Mouse (Mus musculus): Measurements from ENCODE around the gene Scaf1. TPM values are rescaled to one million over a fixed set of nuclear protein-coding genes. Genes with fewer than 3 reads are reported as not detected.
A peak's percentile ranks its signal among the peaks of the same experiment; 100 is the strongest.

Scaf1 gene
- polyA plus RNA-seq, 1 experiment: 72.1 TPM

GRCm38 (mm10) chr7:44966638-44967037 lies 49.5 kb downstream of the Scaf1 start:
- peaks cover 1% of the 10 kb centered on the region; the same call in 1 of the 2 replicates for H3K4me1 ChIP-seq (ENCODE audit: control insufficient read depth, insufficient read depth, low read length)
- 80% methylated on average over 15 of the region's 15 CpGs for WGBS
- no peak overlapping the region for H3K4me3 ChIP-seq (replicated peaks; ENCODE audit: control insufficient read depth, low read depth, low read length)
- no peak overlapping the region for H3K27ac ChIP-seq (ENCODE audit: control insufficient read depth, insufficient read depth, low read depth, low read length, poor library complexity)
- no peak for TF ChIP-seq POLR2A (IDR thresholded peaks at IDR 0.05; ENCODE audit: borderline replicate concordance, control insufficient read depth, low read depth, low read length)
- no peak for TF ChIP-seq CTCF (IDR thresholded peaks at IDR 0.05; ENCODE audit: control insufficient read depth, insufficient read depth, low read length)

- peaks cover 1% of the 10 kb centered on the region; the same call in 1 of the 2 replicates for H3K4me1 ChIP-seq (ENCODE audit: control insufficient read depth, insufficient read depth, low read length)
- 53% methylated on average over 7 of the region's 7 CpGs for WGBS
- peak; percentile 28; the same call in 1 of the 2 replicates for TF ChIP-seq CTCF (IDR thresholded peaks at IDR 0.05; ENCODE audit: control insufficient read depth, insufficient read depth, low read length)
- no peak for TF ChIP-seq POLR2A (IDR thresholded peaks at IDR 0.05; ENCODE audit: borderline replicate concordance, control insufficient read depth, low read depth, low read length)
- no peak overlapping the region for H3K27ac ChIP-seq (ENCODE audit: control insufficient read depth, insufficient read depth, low read depth, low read length, poor library complexity)
- no peak overlapping the region for H3K4me3 ChIP-seq (replicated peaks; ENCODE audit: control insufficient read depth, low read depth, low read length)
Observed at GRCm38 (mm10) chr7:44965975-44966374, 50.2 kb downstream of the Scaf1 start.

- Histone ChIP-seq H3K4me1 (ENCODE audit: control insufficient read depth, insufficient read depth, low read length) (peaks cover under 1% of the 10 kb centered on the region; the same call in 1 of the 2 replicates), H3K27ac (ENCODE audit: control insufficient read depth, insufficient read depth, low read depth, low read length, poor library complexity) (no peak overlapping the region), H3K4me3 (replicated peaks; ENCODE audit: control insufficient read depth, low read depth, low read length) (no peak overlapping the region)
- 89% methylated on average over 13 of the region's 13 CpGs for WGBS
- TF ChIP-seq POLR2A (IDR thresholded peaks at IDR 0.05; ENCODE audit: borderline replicate concordance, control insufficient read depth, low read depth, low read length): no peak
- no peak for TF ChIP-seq CTCF (IDR thresholded peaks at IDR 0.05; ENCODE audit: control insufficient read depth, insufficient read depth, low read length)
Observed at GRCm38 (mm10) chr7:44964990-44965389, 51.2 kb downstream of the Scaf1 start.

GRCm38 (mm10) chr7:44962831-44963230 lies 53.3 kb downstream of the Scaf1 start:
- Histone ChIP-seq H3K27ac (ENCODE audit: control insufficient read depth, insufficient read depth, low read depth, low read length, poor library complexity) (no peak overlapping the region), H3K4me1 (ENCODE audit: control insufficient read depth, insufficient read depth, low read length) (peaks cover 1% of the 10 kb centered on the region; the same call in 1 of the 2 replicates), H3K4me3 (replicated peaks; ENCODE audit: control insufficient read depth, low read depth, low read length) (no peak overlapping the region)
- 56% methylated on average over 5 of the region's 5 CpGs for WGBS
- TF ChIP-seq POLR2A (IDR thresholded peaks at IDR 0.05; ENCODE audit: borderline replicate concordance, control insufficient read depth, low read depth, low read length): no peak
- TF ChIP-seq CTCF (IDR thresholded peaks at IDR 0.05; ENCODE audit: control insufficient read depth, insufficient read depth, low read length): no peak

- H3K4me3 ChIP-seq (replicated peaks; ENCODE audit: control insufficient read depth, low read depth, low read length): no peak overlapping the region
- TF ChIP-seq POLR2A (IDR thresholded peaks at IDR 0.05; ENCODE audit: borderline replicate concordance, control insufficient read depth, low read depth, low read length) (no peak), CTCF (IDR thresholded peaks at IDR 0.05; ENCODE audit: control insufficient read depth, insufficient read depth, low read length) (no peak)
- H3K27ac ChIP-seq (ENCODE audit: control insufficient read depth, insufficient read depth, low read depth, low read length, poor library complexity): no peak overlapping the region
- WGBS: 72% methylated on average over 8 of the region's 8 CpGs
- peaks cover 1% of the 10 kb centered on the region; the same call in 1 of the 2 replicates for H3K4me1 ChIP-seq (ENCODE audit: control insufficient read depth, insufficient read depth, low read length)
Observed at GRCm38 (mm10) chr7:44962337-44962736, 53.8 kb downstream of the Scaf1 start.

- Histone ChIP-seq H3K4me3 (replicated peaks; ENCODE audit: control insufficient read depth, low read depth, low read length) (no peak overlapping the region), H3K27ac (ENCODE audit: control insufficient read depth, insufficient read depth, low read depth, low read length, poor library complexity) (no peak overlapping the region), H3K4me1 (ENCODE audit: control insufficient read depth, insufficient read depth, low read length) (peaks cover 1% of the 10 kb centered on the region; the same call in 1 of the 2 replicates)
- TF ChIP-seq POLR2A (IDR thresholded peaks at IDR 0.05; ENCODE audit: borderline replicate concordance, control insufficient read depth, low read depth, low read length) (no peak), CTCF (IDR thresholded peaks at IDR 0.05; ENCODE audit: control insufficient read depth, insufficient read depth, low read length) (no peak)
- WGBS: 79% methylated on average over 13 of the region's 13 CpGs
Observed at GRCm38 (mm10) chr7:44960512-44960910, 55.7 kb downstream of the Scaf1 start.

- Histone ChIP-seq H3K4me1 (ENCODE audit: control insufficient read depth, insufficient read depth, low read length) (peaks cover 1% of the 10 kb centered on the region; the same call in 1 of the 2 replicates), H3K27ac (ENCODE audit: control insufficient read depth, insufficient read depth, low read depth, low read length, poor library complexity) (no peak overlapping the region), H3K4me3 (replicated peaks; ENCODE audit: control insufficient read depth, low read depth, low read length) (no peak overlapping the region)
- TF ChIP-seq POLR2A (IDR thresholded peaks at IDR 0.05; ENCODE audit: borderline replicate concordance, control insufficient read depth, low read depth, low read length) (no peak), CTCF (IDR thresholded peaks at IDR 0.05; ENCODE audit: control insufficient read depth, insufficient read depth, low read length) (no peak)
- WGBS: 61% methylated on average over 10 of the region's 10 CpGs
Observed at GRCm38 (mm10) chr7:44959874-44960511, 56.2 kb downstream of the Scaf1 start.

GRCm38 (mm10) chr7:44959281-44959680 lies 56.9 kb downstream of the Scaf1 start:
- WGBS: 78% methylated on average over 8 of the region's 8 CpGs
- TF ChIP-seq CTCF (IDR thresholded peaks at IDR 0.05; ENCODE audit: control insufficient read depth, insufficient read depth, low read length): no peak
- TF ChIP-seq POLR2A (IDR thresholded peaks at IDR 0.05; ENCODE audit: borderline replicate concordance, control insufficient read depth, low read depth, low read length): no peak

More at GRCm38 (mm10) chr7:44959281-44959680, 56.9 kb downstream of the Scaf1 start:
- H3K4me3 ChIP-seq (replicated peaks; ENCODE audit: control insufficient read depth, low read depth, low read length): no peak overlapping the region
- no peak overlapping the region for H3K27ac ChIP-seq (ENCODE audit: control insufficient read depth, insufficient read depth, low read depth, low read length, poor library complexity)
- peaks cover 1% of the 10 kb centered on the region; the same call in 1 of the 2 replicates for H3K4me1 ChIP-seq (ENCODE audit: control insufficient read depth, insufficient read depth, low read length)
